Mouse (Mus musculus) spleen, postnatal 4 days (tissue): ENCODE results near the gene Strc.
"Not testable (repeated sequence)": the region's sequence is repeated elsewhere in the genome, so short reads cannot be mapped to it uniquely, and the experiment has no call there.

ENCODE experiments used
- DNase-seq, 2 experiments: peaks; one replicate each; pipeline ENCODE4 v3.0.0; 2022; ENCODE audit warnings: low spot score in 2 of 2

The Strc gene

GRCm38 (mm10) chr2:121386961-121387575, at the start of gene Strc:
Strc (minus strand) TSS chr2:121387168.
- DNase-seq = not testable (repeated sequence)

- no peak for DNase-seq
Observed at GRCm38 (mm10) chr2:121434854-121435253, 47.9 kb upstream of the Strc start.

GRCm38 (mm10) chr2:121425890-121426289, 38.9 kb upstream of the Strc start:
- no peak for DNase-seq

- DNase-seq = no peak
Observed at GRCm38 (mm10) chr2:121423166-121423565, 36.2 kb upstream of the Strc start.

GRCm38 (mm10) chr2:121418476-121418875, 31.5 kb upstream of the Strc start:
- DNase-seq = no peak

GRCm38 (mm10) chr2:121416356-121416755, 29.4 kb upstream of the Strc start:
- DNase-seq = no peak

GRCm38 (mm10) chr2:121415591-121415990, 28.6 kb upstream of the Strc start:
- DNase-seq = no peak

- no peak for DNase-seq
Observed at GRCm38 (mm10) chr2:121415103-121415502, 28.1 kb upstream of the Strc start.

- DNase-seq = no peak
Observed at GRCm38 (mm10) chr2:121414139-121414685, 27.2 kb upstream of the Strc start.

GRCm38 (mm10) chr2:121413387-121414042, 26.5 kb upstream of the Strc start, which contains the start of the genes Pdia3 and Catsper2:
Pdia3 (plus strand) TSS chr2:121413775.
Catsper2 (minus strand) TSS chr2:121413792.
- DNase-seq = peak; percentile 94 to 97

GRCm38 (mm10) chr2:121412843-121413386, 25.9 kb upstream of the Strc start:
- peak in 1 of 2 experiments; percentile 21 for DNase-seq

GRCm38 (mm10) chr2:121408160-121408559, 21.2 kb upstream of the Strc start:
- DNase-seq = peak; percentile 57 to 88

GRCm38 (mm10) chr2:121403296-121403695, 16.3 kb upstream of the Strc start:
- no peak for DNase-seq

GRCm38 (mm10) chr2:121396624-121397023, 9.7 kb upstream of the Strc start:
- peak; percentile 72 to 91 for DNase-seq

GRCm38 (mm10) chr2:121374766-121375165, 12.2 kb downstream of the Strc start:
- no peak for DNase-seq

- DNase-seq = no peak
Observed at GRCm38 (mm10) chr2:121372266-121372665, 14.7 kb downstream of the Strc start.

- DNase-seq = no peak
Observed at GRCm38 (mm10) chr2:121370921-121371320, 16.0 kb downstream of the Strc start.

GRCm38 (mm10) chr2:121368831-121369230, 18.1 kb downstream of the Strc start:
- DNase-seq = no peak

GRCm38 (mm10) chr2:121363656-121364055, 23.3 kb downstream of the Strc start:
- no peak for DNase-seq

- DNase-seq = no peak
Observed at GRCm38 (mm10) chr2:121359461-121359860, 27.5 kb downstream of the Strc start.

- peak in 1 of 2 experiments; percentile 69 for DNase-seq
Observed at GRCm38 (mm10) chr2:121358381-121358780, 28.6 kb downstream of the Strc start.

GRCm38 (mm10) chr2:121357961-121358360, 29.0 kb downstream of the Strc start:
- DNase-seq = no peak

GRCm38 (mm10) chr2:121357494-121357893, 29.5 kb downstream of the Strc start, which contains the start of gene Ckmt1:
Ckmt1 (plus strand) TSS chr2:121357714.
- no peak for DNase-seq
